Comparison of ENCODE assay signal across 16 mouse cellular contexts in the genomic region with DNA sequence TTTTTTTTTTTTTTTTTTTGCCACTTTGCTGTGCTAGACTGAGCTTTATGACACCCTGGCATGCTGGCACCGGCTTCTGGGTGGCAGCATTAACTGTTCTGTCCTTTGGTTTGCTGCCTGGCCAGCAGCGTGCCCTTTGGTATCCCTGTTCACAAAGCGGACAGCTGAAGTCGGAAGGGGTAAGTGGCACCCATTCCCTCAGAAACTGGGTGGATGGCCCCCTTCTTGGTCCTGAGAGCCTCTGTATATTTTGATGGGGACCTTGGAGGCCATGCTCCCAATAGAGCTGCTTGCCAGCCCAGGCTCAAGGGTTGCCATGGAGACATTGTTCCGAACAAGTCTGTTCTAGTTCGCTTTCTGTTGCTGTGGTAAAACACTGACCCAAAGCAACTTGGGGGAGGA.
DNase-seq lines count a peak whose midpoint lies in the region; ATAC-seq lines count a peak whose summit lies in the region.
"Had no signal": no experiment of that assay in that cellular context is flagged by ENCODE, and none has a peak within 500 bp of the region (broad histone marks: within the 10 kb centered on the region; RNA-seq: fewer than 3 reads in every experiment).

No protein-coding gene starts in this region.

- ATAC-seq in heart, embryonic 12.5 days (ENCODE audit: insufficient number of reproducible peaks, low FRiP score) = no peak
- ATAC-seq in midbrain, embryonic 11.5 days (ENCODE audit: low FRiP score) = no peak
- no peak for ATAC-seq in midbrain, embryonic 13.5 days
- ATAC-seq in kidney, embryonic 16.5 days (ENCODE audit: low FRiP score, low TSS enrichment) = no peak
- no peak; the same call in 1 of the 2 replicates for ATAC-seq in neural tube, embryonic 13.5 days (ENCODE audit: low read depth)
- ATAC-seq: CD4-positive, CD25-positive, alpha-beta regulatory T cell, adult 4 months; intestine, embryonic 16.5 days had no signal

- peak overlapping the region; percentile 48; the same call in 1 of the 2 replicates for H3K4me2 ChIP-seq in heart, embryonic 12.5 days
- no peak overlapping the region for H3K4me2 ChIP-seq in midbrain, embryonic 11.5 days
- H3K4me2 ChIP-seq in midbrain, embryonic 13.5 days (replicated peaks) = no peak overlapping the region
- H3K4me2 ChIP-seq in kidney, embryonic 16.5 days (replicated peaks; ENCODE audit: low read depth, low read length) = peak overlapping the region; percentile 31; the same call in 1 of the 2 replicates
- H3K4me2 ChIP-seq in neural tube, embryonic 13.5 days = peak overlapping the region; percentile 24

- no peaks in the 10 kb centered on the region for H3K9me3 ChIP-seq in heart, embryonic 12.5 days (replicated peaks)
- no peaks in the 10 kb centered on the region for H3K9me3 ChIP-seq in midbrain, embryonic 11.5 days (ENCODE audit: control insufficient read depth, low read length)
- no peaks in the 10 kb centered on the region for H3K9me3 ChIP-seq in midbrain, embryonic 13.5 days
- 0 out of 2 replicates have a peak, but pooled peaks cover 4% of the 10 kb centered on the region for H3K9me3 ChIP-seq in kidney, embryonic 16.5 days (ENCODE audit: low read length)
- H3K9me3 ChIP-seq in neural tube, embryonic 13.5 days = 0 out of 2 replicates have a peak, but pooled peaks cover 3% of the 10 kb centered on the region
- H3K9me3 ChIP-seq: embryonic facial prominence, embryonic 12.5 days had no signal

- peaks cover 14% of the 10 kb centered on the region for H3K4me1 ChIP-seq in heart, embryonic 12.5 days (replicated peaks)
- H3K4me1 ChIP-seq in midbrain, embryonic 11.5 days (ENCODE audit: control insufficient read depth, insufficient read depth, low read length) = peaks cover 19% of the 10 kb centered on the region
- peaks cover 22% of the 10 kb centered on the region for H3K4me1 ChIP-seq in midbrain, embryonic 13.5 days (replicated peaks)
- peaks cover 13% of the 10 kb centered on the region; the same call in 1 of the 2 replicates for H3K4me1 ChIP-seq in kidney, embryonic 16.5 days (ENCODE audit: insufficient read depth, low read length)
- H3K4me1 ChIP-seq in neural tube, embryonic 13.5 days (replicated peaks) = peaks cover 22% of the 10 kb centered on the region

- WGBS in heart, embryonic 12.5 days = 78% methylated on average over 6 of the region's 6 CpGs
- WGBS in midbrain, embryonic 11.5 days = 63% methylated on average over 6 of the region's 6 CpGs
- 55% methylated on average over 6 of the region's 6 CpGs for WGBS in midbrain, embryonic 13.5 days
- 53% methylated on average over 6 of the region's 6 CpGs for WGBS in kidney, embryonic 16.5 days
- WGBS in neural tube, embryonic 13.5 days = 39% methylated on average over 6 of the region's 6 CpGs

- no peaks in the 10 kb centered on the region for H3K36me3 ChIP-seq in heart, embryonic 12.5 days
- H3K36me3 ChIP-seq in midbrain, embryonic 11.5 days (ENCODE audit: control insufficient read depth, insufficient read depth, low read length) = no peaks in the 10 kb centered on the region
- no peaks in the 10 kb centered on the region for H3K36me3 ChIP-seq in midbrain, embryonic 13.5 days
- H3K36me3 ChIP-seq in kidney, embryonic 16.5 days (ENCODE audit: insufficient read depth, low read length) = no peaks in the 10 kb centered on the region
- no peaks in the 10 kb centered on the region for H3K36me3 ChIP-seq in neural tube, embryonic 13.5 days
- H3K36me3 ChIP-seq: embryonic facial prominence, embryonic 12.5 days had no signal

- no peak overlapping the region for H3K9ac ChIP-seq in heart, embryonic 12.5 days
- peak overlapping the region; percentile 20; the same call in 1 of the 2 replicates for H3K9ac ChIP-seq in midbrain, embryonic 11.5 days (ENCODE audit: low read length)
- H3K9ac ChIP-seq in midbrain, embryonic 13.5 days (replicated peaks) = no peak overlapping the region
- H3K9ac ChIP-seq in kidney, embryonic 16.5 days (replicated peaks; ENCODE audit: low read length) = no peak overlapping the region
- H3K9ac ChIP-seq in neural tube, embryonic 13.5 days = no peak overlapping the region
- H3K9ac ChIP-seq: embryonic facial prominence, embryonic 12.5 days had no signal

- H3K27me3 ChIP-seq in heart, embryonic 12.5 days (replicated peaks) = peaks cover 57% of the 10 kb centered on the region
- H3K27me3 ChIP-seq in midbrain, embryonic 11.5 days (ENCODE audit: control insufficient read depth, insufficient read depth, low read length) = no peaks in the 10 kb centered on the region
- H3K27me3 ChIP-seq in midbrain, embryonic 13.5 days = peaks cover 35% of the 10 kb centered on the region
- H3K27me3 ChIP-seq in kidney, embryonic 16.5 days (ENCODE audit: insufficient read depth, low read length) = 0 out of 2 replicates have a peak, but pooled peaks cover 5% of the 10 kb centered on the region
- H3K27me3 ChIP-seq in neural tube, embryonic 13.5 days = peaks cover 48% of the 10 kb centered on the region

- no peak for DNase-seq in heart, adult 11 months
- DNase-seq in midbrain, embryonic 11.5 days (ENCODE audit: low spot score, missing footprints) = peak; percentile 86
- no peak for DNase-seq in spleen, postnatal 10 days (ENCODE audit: low spot score in 2 of 2)
- DNase-seq: cerebellum, postnatal 14 days; heart, adult 18-20 months; left cerebral cortex, postnatal 4 days; lung, adult 2 months; thymus, adult 2 months had no signal

- no peak overlapping the region for H3K4me3 ChIP-seq in heart, embryonic 12.5 days
- H3K4me3 ChIP-seq in midbrain, embryonic 11.5 days (ENCODE audit: low read depth, low read length) = no peak overlapping the region
- H3K4me3 ChIP-seq in midbrain, embryonic 13.5 days (replicated peaks) = no peak overlapping the region
- no peak overlapping the region for H3K4me3 ChIP-seq in kidney, embryonic 16.5 days (ENCODE audit: low read length)
- H3K4me3 ChIP-seq in neural tube, embryonic 13.5 days = no peak overlapping the region
- H3K4me3 ChIP-seq: embryonic facial prominence, embryonic 12.5 days had no signal

- H3K27ac ChIP-seq in heart, embryonic 12.5 days (ENCODE audit: poor library complexity, severe bottlenecking) = no peak overlapping the region
- no peak overlapping the region for H3K27ac ChIP-seq in midbrain, embryonic 11.5 days (ENCODE audit: low read depth, low read length)
- H3K27ac ChIP-seq in midbrain, embryonic 13.5 days = no peak overlapping the region
- H3K27ac ChIP-seq in kidney, embryonic 16.5 days (ENCODE audit: low read length) = no peak overlapping the region
- no peak overlapping the region for H3K27ac ChIP-seq in neural tube, embryonic 13.5 days (replicated peaks)
- H3K27ac ChIP-seq: embryonic facial prominence, embryonic 12.5 days; macrophage had no signal

Comparison
In these comparisons a context has a peak if more than half of its experiments do, and no peak if none do; other contexts are left out.
1. H3K4me2 ChIP-seq: peak in heart, embryonic 12.5 days (single experiment), kidney, embryonic 16.5 days (single experiment) and neural tube, embryonic 13.5 days (single experiment); none in midbrain, embryonic 11.5 days (single experiment) and midbrain, embryonic 13.5 days (single experiment).